Mouse (Mus musculus) limb, embryonic 12.5 days (tissue): ENCODE measurements around the gene Strap. TPM values are rescaled to one million over a fixed set of nuclear protein-coding genes. Genes with fewer than 3 reads are reported as not detected.
"Not testable (repeated sequence)": the region's sequence is repeated elsewhere in the genome, so short reads cannot be mapped to it uniquely, and the experiment has no call there.

ENCODE experiments used
- ATAC-seq: fragments of 200-750 bp; cut with Nextera tagmentation; 2 replicates; pipeline ENCODE4 v1.8.0; 2017; ENCODE audit warnings: low read depth, moderate TSS enrichment; ENCODE audit not compliant: insufficient number of reproducible peaks, insufficient read depth, low FRiP score, low TSS enrichment
- H3K27ac ChIP-seq: fragments of 300-500 bp; sonication (generic); 2 replicates; pipeline ENCODE4 v1.5.1; 2016; ENCODE audit warnings: mild to moderate bottlenecking, moderate library complexity
- H3K27me3 ChIP-seq: fragments of 300-500 bp; sonication (generic); 2 replicates; pipeline ENCODE4 v1.6.1; 2016; ENCODE audit warnings: mild to moderate bottlenecking, moderate library complexity
- H3K36me3 ChIP-seq: fragments of 300-500 bp; sonication (generic); 2 replicates; pipeline ENCODE4 v1.6.1; 2016; ENCODE audit warnings: mild to moderate bottlenecking, moderate library complexity
- H3K4me1 ChIP-seq: fragments of 300-500 bp; sonication (generic); replicated peaks from 2 replicates; pipeline ENCODE4 v1.6.1; 2016
- H3K4me2 ChIP-seq: fragments of 300-500 bp; sonication (generic); 2 replicates; pipeline ENCODE4 v1.6.1; 2016; ENCODE audit warnings: mild to moderate bottlenecking, moderate library complexity
- H3K4me3 ChIP-seq: fragments of 300-500 bp; sonication (generic); replicated peaks from 2 replicates; pipeline ENCODE4 v1.5.1; 2016; ENCODE audit warnings: mild to moderate bottlenecking
- H3K9ac ChIP-seq: fragments of 300-500 bp; sonication (generic); replicated peaks from 2 replicates; pipeline ENCODE4 v1.6.1; 2016; ENCODE audit warnings: mild to moderate bottlenecking, moderate library complexity
- H3K9me3 ChIP-seq: fragments of 300-500 bp; sonication (generic); 2 replicates; pipeline ENCODE4 v1.6.1; 2016; ENCODE audit warnings: mild to moderate bottlenecking, moderate library complexity
- WGBS: fragments of 180-500 bp; shearing (Covaris S2); methylation state at CpG from one replicate; pipeline ENCODE4 v1.1.7; 2016; 5-methylcytosine and 5-hydroxymethylcytosine counted together
- polyA plus RNA-seq: library from polyadenylated mRNA; unstranded; fragments of >200 nt; fragmentation: Nextera tagmentation; extraction: Ambion mirVana; gene quantifications from 2 replicates; pipeline ENCODE4 v1.2.1, GENCODE M21; 2016

Gene Strap
- polyA plus RNA-seq, 1 experiment from 2014 or later = 204 TPM

- no peak overlapping the region for H3K9ac ChIP-seq
- no peaks in the 10 kb centered on the region for H3K4me1 ChIP-seq
- no peak for ATAC-seq
- no peaks in the 10 kb centered on the region for H3K27me3 ChIP-seq
- H3K4me2 ChIP-seq = no peak overlapping the region
- no peak overlapping the region for H3K4me3 ChIP-seq
- no peaks in the 10 kb centered on the region for H3K9me3 ChIP-seq
- WGBS = 78% methylated on average over 7 of the region's 7 CpGs
- no peaks in the 10 kb centered on the region for H3K36me3 ChIP-seq
- no peak overlapping the region for H3K27ac ChIP-seq
Measured at GRCm38 (mm10) chr6:137703431-137703830, 31.4 kb upstream of the Strap start.

DNA sequence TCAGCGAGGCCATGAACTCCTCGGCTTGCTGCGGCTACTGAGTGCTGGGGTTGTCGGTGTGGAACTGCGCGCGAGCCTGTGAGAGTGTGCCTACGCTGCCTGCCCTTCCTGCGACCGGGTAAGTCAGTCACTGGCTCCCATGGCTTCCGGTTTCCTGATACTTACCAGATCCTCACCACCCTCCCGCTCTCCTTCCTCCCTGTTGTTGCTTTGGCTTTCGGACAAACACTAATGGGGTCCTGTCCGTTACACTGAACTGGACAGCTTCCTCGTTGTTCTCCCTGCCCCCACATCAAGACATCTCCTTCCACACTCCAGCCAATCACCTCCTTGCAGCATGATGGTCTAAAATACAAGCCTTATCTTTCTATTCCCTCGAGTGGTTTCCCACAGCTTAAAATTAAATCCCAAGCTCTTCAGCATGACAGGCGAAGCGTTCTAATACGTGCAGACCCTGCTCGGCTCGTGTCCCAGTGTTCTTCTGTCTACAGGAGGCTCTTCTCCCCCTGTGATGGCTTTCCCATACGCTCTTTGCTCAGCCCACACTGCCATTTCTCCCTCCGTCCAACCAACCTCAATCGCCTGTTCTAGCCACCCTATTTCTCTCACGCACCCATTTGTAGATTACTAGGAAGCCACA is 30.5 kb upstream of the Strap start:
- no peak overlapping the region for H3K27ac ChIP-seq
- WGBS = 86% methylated on average over 25 of the region's 25 CpGs

DNA sequence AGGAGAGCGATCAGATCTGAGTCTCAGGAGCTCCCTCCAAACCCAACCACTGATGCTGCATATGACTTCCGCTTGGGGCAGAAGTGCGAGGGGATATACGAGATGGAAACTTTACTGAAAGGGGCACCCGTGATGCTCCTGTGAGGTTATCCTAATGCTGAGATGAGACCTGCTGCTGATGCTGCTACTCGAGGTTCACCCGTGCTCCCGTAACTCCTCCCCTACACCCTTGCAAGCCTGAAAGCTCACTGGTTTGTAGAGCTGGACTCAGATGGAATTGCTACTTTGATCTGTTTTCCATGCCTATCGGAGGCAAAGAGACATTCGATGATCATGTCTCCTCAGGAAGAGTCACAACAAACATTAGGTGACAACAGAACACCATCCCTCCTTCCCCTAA is 28.7 kb upstream of the Strap start:
- Histone ChIP-seq H3K9me3 (no peaks in the 10 kb centered on the region), H3K4me2 (no peak overlapping the region), H3K27ac (no peak overlapping the region), H3K9ac (no peak overlapping the region), H3K27me3 (no peaks in the 10 kb centered on the region), H3K4me3 (no peak overlapping the region), H3K36me3 (no peaks in the 10 kb centered on the region), H3K4me1 (no peaks in the 10 kb centered on the region)
- 92% methylated on average over 10 of the region's 10 CpGs for WGBS
- no peak for ATAC-seq

More for the DNA sequence above, 30.5 kb upstream of the Strap start:
- ATAC-seq = no peak
- H3K9me3 ChIP-seq = no peaks in the 10 kb centered on the region
- no peaks in the 10 kb centered on the region for H3K4me1 ChIP-seq
- H3K4me3 ChIP-seq = no peak overlapping the region
- H3K9ac ChIP-seq = no peak overlapping the region
- no peaks in the 10 kb centered on the region for H3K36me3 ChIP-seq
- H3K27me3 ChIP-seq = no peaks in the 10 kb centered on the region
- no peak overlapping the region for H3K4me2 ChIP-seq

GRCm38 (mm10) chr6:137708726-137709405 is 26.0 kb upstream of the Strap start:
- H3K4me3 ChIP-seq, H3K4me1 ChIP-seq, H3K27me3 ChIP-seq, H3K27ac ChIP-seq, H3K9me3 ChIP-seq, H3K36me3 ChIP-seq, H3K9ac ChIP-seq, H3K4me2 ChIP-seq, ATAC-seq: not testable (repeated sequence)
- 82% methylated on average over 13 of the region's 13 CpGs for WGBS

DNA sequence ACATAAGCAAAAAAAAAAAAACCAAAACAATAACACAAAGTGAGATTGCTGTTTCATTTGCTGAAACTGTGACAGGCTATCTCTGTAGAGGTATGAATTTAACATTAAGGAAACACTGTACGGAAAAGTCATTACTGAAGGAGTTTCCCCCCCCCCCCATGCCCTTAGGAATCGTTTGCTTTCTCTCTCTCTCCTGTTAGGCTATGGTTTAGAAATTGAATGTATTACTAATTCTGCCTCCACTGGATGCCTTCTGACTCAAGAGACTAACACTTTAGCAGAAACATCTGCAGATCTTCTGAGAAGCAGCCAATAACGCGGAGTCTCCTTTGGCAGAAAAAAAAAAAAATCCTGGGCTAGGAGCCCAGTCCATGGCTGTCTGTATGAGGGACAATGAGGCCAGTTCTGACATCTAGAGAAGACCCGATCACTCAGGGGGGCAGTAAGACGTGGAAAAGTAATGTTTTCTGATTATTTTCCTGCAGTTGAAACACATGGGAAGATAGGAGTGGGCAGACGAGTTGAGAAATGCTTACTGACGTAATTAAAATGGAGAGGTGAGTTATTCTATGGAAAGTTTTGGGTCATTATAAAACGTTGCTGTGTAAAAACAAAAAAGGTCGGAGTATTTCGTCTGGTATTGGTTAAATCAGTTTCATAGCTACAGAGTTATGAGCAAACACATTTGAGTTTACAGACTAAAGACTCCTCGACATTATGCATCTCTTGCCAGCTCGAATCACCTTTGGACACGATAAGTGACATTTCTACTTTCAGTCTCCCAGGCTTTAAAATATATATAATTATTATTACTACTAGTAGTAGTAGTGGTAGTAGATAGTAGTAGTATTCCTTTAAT is 24.5 kb upstream of the Strap start:
- no peak; the same call in 1 of the 2 replicates for ATAC-seq
- no peaks in the 10 kb centered on the region for H3K27me3 ChIP-seq
- no peaks in the 10 kb centered on the region for H3K9me3 ChIP-seq
- no peak overlapping the region for H3K27ac ChIP-seq
- no peak overlapping the region for H3K4me2 ChIP-seq
- WGBS = 73% methylated on average over 14 of the region's 14 CpGs
- H3K4me1 ChIP-seq = no peaks in the 10 kb centered on the region
- H3K36me3 ChIP-seq = no peaks in the 10 kb centered on the region
- no peak overlapping the region for H3K9ac ChIP-seq
- H3K4me3 ChIP-seq = no peak overlapping the region

- H3K9ac ChIP-seq = no peak overlapping the region
- no peak overlapping the region for H3K4me3 ChIP-seq
- no peak overlapping the region for H3K27ac ChIP-seq
- H3K36me3 ChIP-seq = no peaks in the 10 kb centered on the region
- no peaks in the 10 kb centered on the region for H3K4me1 ChIP-seq
- H3K9me3 ChIP-seq = no peaks in the 10 kb centered on the region
- no peak for ATAC-seq
- H3K4me2 ChIP-seq = no peak overlapping the region
- WGBS = 72% methylated on average over 7 of the region's 7 CpGs
- no peaks in the 10 kb centered on the region for H3K27me3 ChIP-seq
Measured at GRCm38 (mm10) chr6:137712654-137713309, 22.1 kb upstream of the Strap start.

DNA sequence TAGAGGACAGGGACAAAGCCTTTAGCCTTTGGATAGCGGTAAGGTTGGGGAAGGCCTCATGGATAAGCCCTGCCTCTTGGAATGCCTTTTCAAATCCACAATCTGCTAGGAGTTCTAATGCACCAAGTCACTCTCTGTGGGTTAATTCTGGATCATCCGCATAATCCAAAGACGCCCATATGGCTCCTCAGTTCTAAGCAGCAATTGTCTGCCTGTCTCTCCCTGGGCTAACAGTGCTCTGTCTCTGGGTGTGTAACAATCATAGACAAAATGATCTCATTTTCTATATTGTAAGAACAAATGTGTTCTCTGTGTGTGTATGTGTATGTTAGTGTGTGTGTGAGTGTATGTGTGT is 21.6 kb upstream of the Strap start:
- no peak for ATAC-seq

DNA sequence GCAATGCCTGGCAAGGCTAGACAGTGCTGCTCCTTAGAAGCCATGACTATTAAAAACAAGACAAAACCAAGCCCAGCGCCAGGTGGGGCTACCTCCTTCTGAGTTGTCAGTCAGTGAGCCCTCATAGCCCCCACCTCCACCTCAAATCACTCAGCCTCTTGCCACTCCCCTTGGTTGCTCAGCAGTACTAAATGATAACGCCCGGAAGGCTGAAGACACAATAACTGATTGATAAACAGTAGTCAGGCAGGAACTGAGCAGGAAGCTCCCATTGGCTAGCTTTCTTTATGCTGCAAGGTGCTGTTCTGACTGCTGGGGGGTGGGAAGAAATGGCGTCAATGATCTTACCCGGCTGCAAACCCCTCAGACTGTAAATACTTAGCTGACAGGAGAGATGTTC is 18.1 kb upstream of the Strap start:
- H3K4me1 ChIP-seq = no peaks in the 10 kb centered on the region
- no peak overlapping the region for H3K27ac ChIP-seq
- H3K4me3 ChIP-seq = no peak overlapping the region
- no peaks in the 10 kb centered on the region for H3K9me3 ChIP-seq
- H3K27me3 ChIP-seq = no peaks in the 10 kb centered on the region
- H3K4me2 ChIP-seq = no peak overlapping the region
- no peaks in the 10 kb centered on the region for H3K36me3 ChIP-seq
- WGBS = 62% methylated on average over 5 of the region's 5 CpGs
- no peak for ATAC-seq
- H3K9ac ChIP-seq = no peak overlapping the region

More for the DNA sequence above, 21.6 kb upstream of the Strap start:
- no peak overlapping the region for H3K4me3 ChIP-seq
- H3K27me3 ChIP-seq = no peaks in the 10 kb centered on the region
- no peaks in the 10 kb centered on the region for H3K36me3 ChIP-seq
- no peak overlapping the region for H3K9ac ChIP-seq
- no peaks in the 10 kb centered on the region for H3K4me1 ChIP-seq
- no peak overlapping the region for H3K4me2 ChIP-seq
- 94% methylated on average over 3 of the region's 3 CpGs for WGBS
- no peak overlapping the region for H3K27ac ChIP-seq
- no peaks in the 10 kb centered on the region for H3K9me3 ChIP-seq

GRCm38 (mm10) chr6:137722220-137722931 is 12.5 kb upstream of the Strap start:
- Histone ChIP-seq H3K27ac (no peak overlapping the region), H3K9ac (no peak overlapping the region), H3K9me3 (no peaks in the 10 kb centered on the region), H3K27me3 (no peaks in the 10 kb centered on the region; the same call in 1 of the 2 replicates), H3K4me3 (no peak overlapping the region), H3K4me2 (no peak overlapping the region), H3K36me3 (no peaks in the 10 kb centered on the region), H3K4me1 (no peaks in the 10 kb centered on the region)
- no peak for ATAC-seq
- WGBS = 92% methylated on average over 15 of the region's 15 CpGs

- H3K4me2 ChIP-seq = no peak overlapping the region
- H3K4me3 ChIP-seq = no peak overlapping the region
- H3K9ac ChIP-seq = no peak overlapping the region
- WGBS = 6% methylated on average over 4 of the region's 4 CpGs
- no peaks in the 10 kb centered on the region for H3K4me1 ChIP-seq
- no peak overlapping the region for H3K27ac ChIP-seq
- H3K27me3 ChIP-seq = no peaks in the 10 kb centered on the region; the same call in 1 of the 2 replicates
- no peaks in the 10 kb centered on the region for H3K9me3 ChIP-seq
- no peak for ATAC-seq
- H3K36me3 ChIP-seq = no peaks in the 10 kb centered on the region
Measured at GRCm38 (mm10) chr6:137723898-137724297, 11.0 kb upstream of the Strap start.
